Mouse (Mus musculus) liver (tissue): ENCODE results near the gene Klhl29.

ENCODE experiments used
- DNase-seq: peaks from one replicate; pipeline ENCODE4 v3.0.0-alpha.2; 2020; ENCODE audit warnings: mixed read lengths

Gene Klhl29

DNA sequence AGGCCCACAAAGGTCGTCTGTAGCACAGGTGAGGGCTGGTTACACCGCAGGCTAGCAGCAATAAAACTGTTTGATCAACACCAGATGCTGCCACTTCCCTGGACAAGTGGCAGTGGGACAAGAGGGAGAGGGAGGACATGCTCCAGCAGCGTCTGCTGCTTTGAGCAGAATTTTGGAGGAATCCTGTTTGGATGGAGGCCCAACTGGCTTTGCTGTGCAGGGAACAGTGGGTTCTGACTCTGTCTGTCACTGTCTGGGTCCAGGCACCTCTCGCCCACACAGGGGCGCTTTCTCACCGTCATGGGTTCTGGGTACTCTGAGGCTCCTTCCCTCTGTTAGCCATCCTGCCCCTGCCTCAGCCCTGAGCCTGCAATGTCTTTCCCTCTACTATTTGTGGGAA lies 209.3 kb downstream of the Klhl29 start:
- no peak for DNase-seq

DNA sequence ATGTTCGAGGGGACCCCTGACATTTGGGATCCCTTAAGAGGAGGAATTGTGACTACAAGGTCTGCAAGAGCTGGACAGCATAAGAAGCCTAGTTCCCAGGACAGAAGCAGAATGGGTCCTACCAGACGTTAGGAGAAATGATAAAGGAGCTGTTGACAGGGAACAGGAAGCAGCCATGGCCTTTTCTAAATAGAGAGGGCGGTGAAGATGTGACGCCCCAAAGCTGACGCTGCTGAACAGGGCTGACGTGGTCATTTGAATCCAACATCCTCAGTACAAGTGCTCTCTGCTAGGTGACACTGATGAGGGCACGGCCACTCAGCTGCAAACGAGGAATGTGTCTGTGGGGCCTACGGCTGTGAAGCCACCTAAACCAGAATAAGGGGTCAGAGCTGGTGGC lies 210.1 kb downstream of the Klhl29 start:
- no peak for DNase-seq

DNA sequence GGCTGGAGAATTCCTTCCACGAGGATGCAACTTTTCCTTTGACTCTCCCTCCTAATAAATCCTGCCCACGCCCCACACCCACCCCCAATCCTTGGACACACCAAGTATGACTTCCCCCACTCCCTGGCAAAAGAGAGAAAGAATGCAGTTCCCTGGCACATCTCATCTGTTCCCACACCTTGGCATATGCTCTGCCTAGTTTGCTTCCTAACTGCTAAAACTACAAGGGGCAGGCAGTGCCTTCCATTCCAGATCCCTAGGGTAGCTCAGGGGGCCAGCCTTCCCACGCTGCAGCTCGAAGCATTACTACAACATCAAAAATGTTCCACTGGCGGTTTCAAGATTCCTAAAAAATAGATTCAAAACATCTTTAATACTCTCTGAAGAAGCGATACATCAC lies 212.8 kb downstream of the Klhl29 start:
- no peak for DNase-seq

DNA sequence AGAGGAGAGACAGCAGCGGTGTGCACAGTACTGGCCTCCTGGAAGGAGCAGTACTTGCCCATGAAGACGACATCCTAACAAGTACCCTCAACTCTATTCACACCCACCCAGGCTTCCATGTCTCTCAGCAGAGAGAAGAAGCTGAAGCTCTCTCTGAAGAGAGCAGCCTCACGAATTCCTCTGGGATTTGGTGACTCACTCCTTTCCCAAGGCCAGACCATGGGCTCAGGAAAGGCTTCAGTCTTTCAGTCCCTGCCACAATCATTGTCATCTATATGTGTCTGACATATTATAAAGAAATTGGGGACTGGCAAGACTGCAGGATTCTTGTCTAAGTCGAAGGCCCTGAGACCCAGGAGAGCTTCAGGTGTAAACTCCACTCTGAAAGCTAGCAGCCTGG lies 213.9 kb downstream of the Klhl29 start:
- DNase-seq: no peak

DNA sequence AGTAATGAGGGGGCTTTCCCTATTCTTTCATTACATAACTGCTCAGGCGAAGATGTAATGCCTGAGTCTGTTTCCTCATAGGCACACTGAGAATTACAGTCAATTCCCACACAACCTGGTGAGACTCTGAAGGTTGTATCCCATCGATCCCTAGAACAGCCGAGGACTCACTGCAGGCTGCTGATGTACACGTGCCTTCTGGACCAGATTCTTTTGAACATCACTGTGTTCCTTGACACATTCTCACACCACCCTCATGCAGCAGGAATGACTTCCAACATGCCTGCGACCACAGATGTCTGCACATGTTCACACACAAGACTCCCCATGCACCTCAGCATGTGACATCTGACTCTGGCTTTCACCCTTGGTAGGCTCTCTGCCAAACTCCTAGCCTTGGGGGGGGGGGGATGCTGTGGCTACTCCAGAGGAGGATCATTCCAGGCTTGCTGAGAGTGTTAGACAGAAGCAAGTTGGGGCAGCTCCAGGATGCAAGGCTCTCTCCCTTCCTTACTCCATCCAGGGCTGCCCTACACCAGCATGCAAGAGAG lies 217.5 kb downstream of the Klhl29 start:
- no peak for DNase-seq

DNA sequence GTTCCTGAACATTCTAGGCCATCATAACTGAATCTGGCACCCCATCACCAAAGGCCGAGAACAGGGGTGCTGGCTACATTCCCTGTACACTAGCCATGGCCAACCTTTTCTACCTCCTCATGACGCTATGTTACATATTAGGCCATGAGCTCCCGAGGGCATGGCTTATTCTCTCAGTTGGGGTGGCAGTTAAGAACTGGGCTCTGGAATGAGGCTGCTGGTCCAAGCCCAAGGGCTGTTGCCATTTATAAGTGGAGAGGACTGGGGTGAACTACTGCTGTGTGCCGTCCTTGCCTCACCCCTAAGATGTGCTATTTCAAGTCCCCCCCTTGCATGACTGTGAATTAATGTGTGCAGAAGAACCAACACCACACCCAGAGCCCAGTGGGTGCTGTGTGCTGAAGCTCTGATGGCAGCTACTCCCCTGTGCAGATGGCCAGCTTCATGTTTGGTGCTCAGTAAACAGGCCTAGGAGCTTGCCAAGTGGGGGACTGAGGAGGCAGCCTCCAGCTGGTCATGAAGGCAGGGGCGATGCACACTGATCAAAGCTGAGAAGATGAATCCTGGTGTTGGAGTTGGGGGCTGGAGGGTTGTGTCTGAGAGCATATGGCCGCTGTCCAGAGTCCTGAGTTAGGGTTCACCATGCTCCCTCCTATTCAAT lies 218.3 kb downstream of the Klhl29 start:
- no peak for DNase-seq

DNA sequence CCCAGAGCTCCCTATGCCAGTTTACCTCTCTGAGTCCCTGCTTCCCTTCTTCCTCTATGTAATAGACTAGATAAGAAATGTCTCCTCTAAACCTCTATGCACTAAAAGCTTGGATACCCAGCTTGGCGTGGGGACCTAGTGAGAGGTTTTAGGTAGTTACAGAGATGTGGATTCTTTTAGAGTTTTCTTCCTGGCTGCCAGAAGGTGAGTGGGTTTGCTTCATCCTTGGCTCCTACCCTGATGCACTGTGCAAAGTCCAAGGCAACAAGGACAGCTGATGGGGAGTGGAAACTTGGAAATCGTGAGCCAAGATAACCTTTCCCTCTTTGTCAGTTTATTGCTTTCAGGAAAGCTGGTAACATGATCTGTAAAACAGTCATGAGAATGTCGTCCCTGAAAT lies 220.3 kb downstream of the Klhl29 start:
- no peak for DNase-seq

DNA sequence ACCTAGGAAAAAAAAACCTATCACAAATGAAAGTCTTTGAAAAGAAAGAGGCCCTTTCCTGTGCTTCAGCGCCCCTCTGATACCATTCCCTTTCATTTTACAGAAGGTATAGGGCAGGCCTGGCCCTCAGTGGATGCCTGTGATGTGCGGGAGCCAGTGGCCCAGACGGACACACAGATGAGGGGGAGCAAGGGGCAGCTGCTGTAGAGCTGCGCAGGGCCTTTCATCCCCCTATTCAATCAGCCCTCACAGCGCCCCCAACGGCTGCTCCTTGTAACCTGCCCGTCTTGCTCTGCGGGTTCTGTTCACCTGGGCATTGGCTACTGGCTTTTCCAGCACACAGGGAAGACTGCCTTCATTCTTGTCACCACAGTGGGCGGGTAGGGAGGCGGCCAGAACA lies 223.6 kb downstream of the Klhl29 start:
- DNase-seq: no peak

DNA sequence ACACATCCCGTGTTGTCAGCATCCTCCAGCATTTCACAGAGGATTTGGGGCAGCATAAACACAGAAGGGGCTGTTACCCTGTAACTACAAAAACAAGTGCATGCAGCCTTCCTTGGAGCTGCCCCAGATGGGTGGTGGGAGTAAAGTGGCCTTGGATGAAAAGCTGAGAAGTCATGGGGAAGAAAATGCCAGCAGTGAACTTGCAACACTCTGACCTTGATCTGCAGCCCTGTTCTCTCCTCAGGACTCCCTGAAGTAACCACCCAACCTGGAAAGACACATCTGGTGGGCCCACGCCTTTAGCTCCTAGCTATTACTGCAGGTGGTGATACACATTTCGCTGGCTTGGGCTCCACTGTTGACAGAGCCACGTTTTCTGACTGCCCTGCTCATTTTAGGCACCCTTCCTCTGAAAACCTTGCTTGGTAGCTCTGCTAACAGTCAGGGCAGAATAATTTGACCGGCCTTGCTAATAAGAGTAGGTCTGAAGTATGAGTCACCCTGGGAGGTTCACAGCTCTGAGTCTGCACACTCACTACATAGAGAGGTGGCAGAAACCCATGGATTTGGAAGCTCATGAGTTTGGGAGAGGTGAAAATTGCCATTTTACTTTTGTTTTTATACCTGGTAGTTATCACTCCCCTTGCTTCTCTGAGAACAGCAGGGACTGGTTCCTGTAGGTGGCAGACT lies 228.0 kb downstream of the Klhl29 start:
- DNase-seq: no peak

DNA sequence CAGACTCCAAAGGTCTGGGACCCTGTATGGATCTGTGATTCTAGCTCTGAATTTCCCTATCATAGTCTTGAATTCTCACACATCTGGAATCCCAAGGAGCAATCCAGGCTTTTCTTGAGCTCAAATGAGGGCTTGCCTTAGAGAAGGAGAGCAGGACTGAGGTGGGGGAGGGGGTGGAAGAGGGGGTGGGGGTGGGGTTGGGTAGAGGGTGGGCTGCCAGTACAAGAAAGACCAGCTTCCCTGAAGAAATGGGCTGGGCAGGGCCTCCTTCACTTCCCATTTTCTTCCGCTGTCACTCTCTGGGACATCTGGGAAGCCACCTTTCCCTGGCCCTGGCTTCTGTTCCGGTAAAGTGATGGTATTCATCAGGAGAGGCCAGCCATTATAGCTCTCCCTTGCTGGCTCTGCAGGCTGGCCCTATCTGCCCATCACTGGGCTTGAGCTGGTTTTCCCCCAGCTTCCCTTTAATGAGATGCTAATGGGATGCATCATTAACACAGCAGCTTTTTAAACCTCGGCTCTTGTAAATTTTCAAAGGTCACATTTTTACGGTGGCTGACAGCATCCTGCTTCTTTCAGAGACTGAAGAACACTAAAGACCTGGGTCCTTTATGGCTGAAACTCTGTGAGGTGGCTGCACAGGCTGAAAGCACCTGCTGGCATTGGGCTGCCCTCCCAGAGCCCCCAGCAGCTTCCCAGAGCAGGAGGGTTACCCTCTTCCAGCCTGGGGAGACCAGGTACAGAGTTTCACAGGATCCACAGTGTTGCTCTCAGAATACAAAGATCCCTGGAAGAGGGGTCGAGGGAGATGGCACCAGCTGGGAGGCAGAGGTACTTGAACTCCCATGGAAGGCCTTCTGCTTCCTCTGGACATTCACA lies 231.3 kb downstream of the Klhl29 start:
- DNase-seq: no peak

DNA sequence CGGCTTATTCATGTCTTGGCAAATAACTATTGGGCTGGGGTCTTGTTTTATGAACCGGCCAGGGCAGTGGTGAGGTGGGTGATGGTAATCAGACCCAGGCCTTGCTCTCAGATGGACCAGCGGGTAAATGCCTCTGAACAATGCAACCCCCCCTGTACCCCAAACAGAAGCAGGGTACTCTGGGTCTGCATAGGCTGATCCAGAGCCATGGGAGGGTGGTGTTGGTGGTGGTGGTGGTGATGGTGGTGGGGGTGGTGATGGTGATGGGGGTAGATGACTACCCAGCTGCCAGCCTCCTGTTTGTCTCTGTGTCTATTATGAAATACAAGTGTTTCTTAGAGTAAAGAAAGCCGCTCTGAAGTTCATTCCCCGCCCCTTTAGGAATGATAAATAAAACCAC lies 232.3 kb downstream of the Klhl29 start:
- no peak for DNase-seq

DNA sequence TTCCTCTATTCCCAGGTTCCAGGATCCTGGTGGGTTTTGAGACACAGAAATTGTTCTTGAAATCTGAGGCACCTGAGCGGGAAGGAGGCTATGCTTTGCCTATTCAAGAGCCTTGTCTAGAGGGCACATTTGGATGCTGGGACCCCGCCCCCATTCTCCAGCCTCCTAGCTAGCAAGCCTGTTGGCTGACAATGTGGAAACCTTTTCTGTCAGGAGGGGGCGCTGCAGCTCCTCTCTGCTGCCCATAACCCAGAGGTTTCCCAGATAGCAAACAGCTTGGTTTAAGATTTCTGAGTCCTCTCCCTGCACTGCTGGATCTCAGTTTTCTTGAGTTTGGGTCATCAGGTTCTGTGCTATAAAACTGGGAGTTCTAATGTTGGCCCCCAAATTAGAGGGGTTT lies 232.7 kb downstream of the Klhl29 start:
- peak; percentile 66 for DNase-seq

DNA sequence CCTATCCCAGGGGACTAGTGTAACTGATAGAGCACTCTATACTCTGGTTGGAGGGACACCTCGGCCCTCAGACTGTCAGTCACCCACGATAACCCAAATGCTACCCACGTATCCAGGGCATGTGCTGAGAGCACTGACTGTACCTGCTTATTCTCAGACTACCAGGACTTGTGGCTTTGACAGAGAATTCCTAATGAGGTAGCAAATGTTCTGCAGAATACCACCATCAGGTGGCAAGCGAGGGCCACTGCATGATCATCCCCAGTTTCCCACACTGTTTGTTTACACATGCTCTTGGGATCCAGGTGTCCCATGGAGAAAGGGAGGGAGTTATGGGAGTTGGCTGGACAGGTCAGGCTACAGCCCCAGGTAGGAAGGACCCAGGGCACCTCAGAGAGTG lies 234.4 kb downstream of the Klhl29 start:
- no peak for DNase-seq

DNA sequence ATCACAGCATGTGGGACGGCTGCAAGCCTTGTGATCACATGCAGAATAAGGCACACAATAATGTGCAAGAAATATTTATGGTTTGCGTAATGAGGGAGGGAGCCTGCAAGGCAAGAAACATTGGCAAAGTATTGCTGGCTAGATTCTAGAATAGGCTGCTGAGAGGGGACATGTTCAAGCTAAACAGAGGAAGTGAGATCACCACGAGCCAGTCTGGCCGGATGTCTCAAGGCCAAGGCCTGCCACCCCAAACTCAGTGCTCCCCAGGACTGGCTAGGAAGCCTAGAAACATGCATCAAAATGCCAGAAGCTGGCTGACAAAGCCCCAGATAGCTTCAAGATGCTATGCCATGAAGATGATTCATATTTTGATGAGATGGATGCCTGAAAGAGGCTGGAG lies 236.2 kb downstream of the Klhl29 start:
- no peak for DNase-seq

DNA sequence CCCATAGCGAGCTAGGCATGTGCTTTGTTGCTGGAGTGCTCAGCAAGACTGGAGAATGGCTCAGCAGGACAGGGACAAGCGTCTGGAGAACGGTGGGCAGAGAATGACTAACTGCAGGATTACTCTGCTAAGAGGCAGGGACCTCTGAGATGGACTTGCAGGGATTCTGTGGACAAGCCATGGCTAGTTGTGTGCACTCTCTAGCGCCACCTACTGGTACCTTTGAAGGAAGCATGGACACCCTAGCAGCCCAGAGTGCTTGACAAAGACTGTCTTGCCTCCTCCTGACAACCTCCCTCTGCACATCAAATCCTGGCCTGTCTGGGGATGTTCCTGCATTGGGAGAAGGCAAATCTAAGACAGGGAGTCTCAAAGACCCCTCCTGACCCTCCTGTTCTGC lies 239.2 kb downstream of the Klhl29 start:
- peak; percentile 47 for DNase-seq

DNA sequence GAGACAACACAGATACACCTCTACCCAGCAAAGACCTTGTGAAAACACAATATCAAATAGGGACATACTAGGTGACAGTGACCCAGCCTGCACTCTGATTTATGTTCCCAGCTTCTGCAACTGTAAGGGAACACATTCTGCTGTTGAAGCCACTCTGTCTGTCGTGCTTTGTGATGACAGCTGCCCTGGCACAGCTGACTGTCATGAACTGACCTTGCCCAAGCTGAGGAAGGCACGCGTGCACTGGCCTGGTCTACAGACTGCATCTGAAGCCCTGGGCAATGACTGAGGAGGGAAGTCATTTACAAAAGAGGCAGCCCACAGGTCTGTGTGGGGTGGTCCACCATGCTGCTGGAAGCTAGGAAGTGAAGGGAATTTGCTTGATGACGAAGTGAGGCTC lies 246.3 kb downstream of the Klhl29 start:
- DNase-seq: no peak

DNA sequence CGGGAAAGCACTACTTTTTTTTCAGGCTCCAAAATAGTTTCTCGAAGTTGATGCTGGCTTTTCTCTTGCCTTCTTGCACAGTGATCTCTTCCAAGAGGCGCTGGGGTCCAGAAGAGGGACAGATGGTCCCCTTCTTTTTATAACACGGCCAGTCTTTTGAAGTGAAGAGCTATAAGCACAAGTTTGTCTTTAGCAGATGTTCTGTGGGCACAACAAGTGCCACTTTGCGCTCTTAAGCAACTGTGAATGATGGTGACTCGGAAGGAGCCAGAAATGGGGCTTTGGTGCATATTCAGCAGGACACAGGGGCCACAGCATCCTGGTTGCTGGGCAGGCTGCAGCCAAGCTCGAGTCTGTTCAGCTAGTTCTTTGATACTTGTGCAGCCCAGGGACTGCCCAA lies 249.6 kb downstream of the Klhl29 start:
- no peak for DNase-seq

DNA sequence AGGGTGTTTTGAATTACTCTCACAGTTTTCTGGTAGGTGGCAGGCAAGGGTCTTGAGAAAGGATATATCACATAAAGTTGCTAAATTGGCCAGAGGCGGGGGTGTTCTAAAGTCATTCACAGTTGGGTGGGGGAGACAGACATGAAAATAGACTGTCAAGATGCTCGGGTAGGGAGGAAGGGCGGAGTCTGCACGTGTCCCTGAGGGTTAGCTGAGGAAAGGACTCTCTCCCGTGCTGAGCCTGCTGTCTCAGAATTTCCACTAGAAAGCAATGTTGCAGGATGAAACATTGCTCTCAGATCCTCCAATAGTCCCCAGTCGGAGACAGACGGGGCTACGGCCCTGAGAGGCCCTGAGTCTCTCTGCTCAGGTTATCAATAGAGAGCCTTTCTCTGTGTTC lies 252.5 kb downstream of the Klhl29 start:
- DNase-seq: no peak

DNA sequence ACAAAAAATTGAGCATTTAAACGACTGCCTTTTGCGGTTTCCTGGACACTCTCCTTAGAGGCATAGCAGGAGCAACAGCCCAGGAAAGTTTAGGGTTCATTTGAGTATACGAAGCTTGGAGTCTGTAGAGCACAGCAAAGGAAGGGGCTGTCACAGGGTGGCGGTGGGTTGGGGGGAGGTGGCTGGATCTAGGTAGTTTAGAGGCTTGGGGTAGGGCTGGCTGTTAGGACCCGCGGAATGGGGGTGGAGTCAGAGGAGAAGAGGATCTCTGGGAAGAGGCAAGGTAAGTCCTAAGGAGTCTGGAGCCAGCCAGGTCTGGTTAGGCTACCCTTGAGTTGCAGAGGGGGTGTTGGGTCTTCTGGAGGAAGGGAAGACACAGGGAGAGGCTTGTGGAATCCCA lies 255.2 kb downstream of the Klhl29 start:
- DNase-seq: no peak

DNA sequence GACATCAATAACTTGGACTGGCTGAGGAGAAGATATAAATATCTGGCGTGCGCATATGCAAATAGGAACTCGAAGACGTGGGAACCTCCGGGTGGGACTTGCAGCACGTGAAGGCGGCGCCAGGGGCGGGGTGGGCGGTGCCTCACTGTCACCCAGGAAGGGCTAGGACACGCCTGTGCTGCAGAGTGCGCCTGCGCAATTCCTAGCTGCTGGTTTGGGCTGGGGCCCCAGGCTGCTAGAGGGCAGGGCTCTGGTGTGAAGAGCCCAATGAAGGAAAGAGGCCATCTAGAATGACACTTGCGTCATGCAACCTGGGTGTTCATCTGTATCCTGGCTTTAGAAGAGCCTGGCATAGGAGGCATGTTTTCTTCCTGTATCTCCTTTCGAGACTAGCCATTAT lies 255.8 kb downstream of the Klhl29 start:
- peak; percentile 88 for DNase-seq

DNA sequence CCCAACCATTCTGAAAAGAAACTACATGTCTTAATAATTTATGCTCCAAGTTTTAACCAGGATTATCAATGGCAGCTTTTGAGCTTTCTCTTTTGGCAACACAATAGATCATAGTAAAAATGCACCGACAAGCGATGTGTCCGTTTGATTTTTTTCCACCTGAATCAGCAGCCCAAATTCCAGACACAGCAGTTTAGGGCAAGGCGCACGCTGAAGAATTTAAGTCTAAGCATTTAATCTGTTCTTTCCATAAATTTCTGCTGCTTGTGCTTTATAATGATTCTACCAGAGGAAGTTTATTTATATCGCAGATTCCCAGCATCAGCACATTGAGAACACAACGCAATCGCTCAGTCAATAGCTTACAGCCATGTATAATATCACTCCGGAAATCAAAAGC lies 256.2 kb downstream of the Klhl29 start:
- DNase-seq: no peak

DNA sequence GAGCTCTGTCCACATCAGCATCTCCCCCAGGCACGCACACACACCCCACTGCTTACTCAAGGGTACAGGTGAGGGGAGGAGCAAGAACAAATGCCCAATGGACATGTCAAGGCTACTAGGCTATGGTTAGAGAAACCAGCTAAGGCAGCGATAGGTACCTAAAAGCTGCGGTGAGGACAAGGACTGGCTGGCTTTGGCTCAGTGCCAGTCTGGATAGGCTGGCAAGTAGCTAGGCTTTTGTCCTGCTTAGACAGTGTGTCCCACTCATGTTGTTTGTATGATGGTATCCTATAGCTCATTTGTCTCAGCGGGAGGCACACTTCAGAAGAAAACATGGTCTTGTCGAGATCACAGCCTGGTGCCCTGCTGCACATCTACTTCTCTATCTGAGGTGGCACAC lies 258.9 kb downstream of the Klhl29 start:
- no peak for DNase-seq

DNA sequence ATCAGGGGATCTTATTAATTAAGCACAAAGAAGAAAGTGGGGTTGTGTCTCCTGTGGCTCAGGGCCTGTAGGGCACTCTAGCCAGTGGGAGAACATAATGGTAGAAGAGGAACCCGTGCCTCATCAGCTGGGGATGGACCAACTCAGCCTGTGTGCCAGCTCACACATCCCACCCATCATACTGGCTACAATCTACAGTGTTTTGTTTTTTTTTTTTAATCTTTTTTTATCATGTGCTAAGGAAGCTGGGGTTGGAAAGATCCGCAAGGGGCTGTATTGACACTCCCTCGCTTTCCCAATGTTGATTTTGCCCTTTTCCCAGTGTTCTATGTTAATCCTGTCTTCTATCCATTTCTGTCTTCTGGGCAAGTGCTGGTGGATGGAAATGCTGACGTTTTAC lies 260.9 kb downstream of the Klhl29 start:
- DNase-seq: no peak

DNA sequence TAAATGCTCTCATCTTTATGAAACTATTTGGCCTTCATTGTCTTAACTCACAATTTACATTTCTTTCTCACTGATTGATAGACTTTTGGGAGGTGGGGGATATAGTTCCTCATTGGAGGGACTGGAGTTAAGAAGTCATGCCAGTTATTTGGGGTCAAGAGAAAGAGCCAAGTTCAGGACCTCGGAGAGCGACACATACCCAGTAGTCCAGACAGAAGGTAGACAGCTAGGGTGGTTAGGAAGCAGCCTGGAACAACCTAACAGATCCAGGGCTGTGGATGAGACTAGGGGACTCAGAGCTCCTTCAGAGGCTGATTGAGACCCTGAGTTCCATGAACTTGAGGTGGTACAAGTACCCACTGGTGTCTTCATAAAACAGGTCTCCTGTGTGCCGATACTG lies 264.1 kb downstream of the Klhl29 start:
- DNase-seq: peak; percentile 12
